Mouse (Mus musculus) bone marrow, adult 2 months (tissue): Measurements from ENCODE around the gene Mypop.

Source experiments
- CTCF ChIP-seq: fragments of 200-500 bp; IDR thresholded peaks from 2 replicates; pipeline ENCODE4 v1.5.1; 2011; ENCODE audit warnings: low read length, control low read depth; ENCODE audit not compliant: control insufficient read depth, insufficient read depth
- POLR2A ChIP-seq: fragments of 200-500 bp; IDR thresholded peaks from 2 replicates; pipeline ENCODE4 v1.6.1; 2011; ENCODE audit warnings: low read depth, mild to moderate bottlenecking, control low read depth, low read length, borderline replicate concordance; ENCODE audit not compliant: control insufficient read depth

DNA sequence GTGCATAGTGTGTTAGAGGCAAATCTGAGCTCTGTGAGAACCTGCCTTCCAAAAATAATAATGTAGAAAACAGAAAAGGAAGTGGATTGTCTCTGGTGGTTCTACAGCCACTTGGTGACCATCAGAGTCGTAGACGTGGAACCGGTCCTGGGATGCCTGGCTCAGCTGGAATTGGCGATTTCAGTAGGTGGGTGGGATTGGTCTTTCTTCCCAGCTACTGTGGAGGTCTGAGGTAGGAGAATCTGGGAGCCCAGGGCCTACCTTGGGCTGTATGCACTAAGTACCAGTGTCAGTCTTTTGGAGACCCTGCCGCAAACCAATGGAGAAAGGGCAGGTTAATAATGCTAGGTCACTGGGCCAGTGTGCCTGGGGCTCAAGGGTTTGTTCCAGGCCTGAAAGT is 2.0 kb downstream of the Mypop start:
- TF ChIP-seq CTCF (no peak), POLR2A (no peak)
